Mouse (Mus musculus) lung, postnatal 0 days (tissue): ENCODE results near the gene Kcnk10. TPM values are rescaled to one million over a fixed set of nuclear protein-coding genes. Genes with fewer than 3 reads are reported as not detected.

Experiments used
- ATAC-seq: fragments of 200-750 bp; cut with Nextera tagmentation; 2 replicates; pipeline ENCODE4 v1.8.0; 2017; ENCODE audit warnings: moderate library complexity
- DNase-seq: peaks from one replicate; pipeline ENCODE4 v3.0.0-alpha.2; 2016; ENCODE audit warnings: low spot score
- H3K27ac ChIP-seq: fragments of 300-500 bp; sonication (generic); 2 replicates; pipeline ENCODE4 v1.5.1; 2014; ENCODE audit warnings: antibody characterized with exemption, mild to moderate bottlenecking, low read length, mixed read lengths
- H3K27me3 ChIP-seq: fragments of 300-500 bp; sonication (generic); replicated peaks from 2 replicates; pipeline ENCODE4 v1.6.1; 2014; ENCODE audit warnings: low read length, mixed read lengths; ENCODE audit not compliant: insufficient read depth
- H3K36me3 ChIP-seq: fragments of 300-500 bp; sonication (generic); 2 replicates; pipeline ENCODE4 v1.6.1; 2014; ENCODE audit warnings: low read length, mixed read lengths; ENCODE audit not compliant: insufficient read depth
- H3K4me1 ChIP-seq: fragments of 300-500 bp; sonication (generic); 2 replicates; pipeline ENCODE4 v1.6.1; 2014; ENCODE audit warnings: antibody characterized with exemption, low read depth, low read length, mixed read lengths; ENCODE audit not compliant: insufficient read depth
- H3K4me2 ChIP-seq: fragments of 300-500 bp; sonication (generic); replicated peaks from 2 replicates; pipeline ENCODE4 v1.6.1; 2014; ENCODE audit warnings: low read depth, mild to moderate bottlenecking, low read length, moderate library complexity, mixed read lengths
- H3K4me3 ChIP-seq: fragments of 300-500 bp; sonication (generic); 2 replicates; pipeline ENCODE4 v1.5.1; 2014; ENCODE audit warnings: low read depth, low read length
- H3K9ac ChIP-seq: fragments of 300-500 bp; sonication (generic); replicated peaks from 2 replicates; pipeline ENCODE4 v1.6.1; 2014; ENCODE audit warnings: low read depth, mild to moderate bottlenecking
- H3K9me3 ChIP-seq: fragments of 300-500 bp; sonication (generic); 2 replicates; pipeline ENCODE4 v1.6.1; 2016; ENCODE audit warnings: low read length, mixed read lengths
- CTCF ChIP-seq: IDR thresholded peaks from 2 replicates; pipeline ENCODE4 v1.5.1; 2016; ENCODE audit warnings: antibody characterized with exemption, mild to moderate bottlenecking
- EP300 ChIP-seq: IDR thresholded peaks from 2 replicates; pipeline ENCODE4 v1.6.1; 2016; ENCODE audit warnings: antibody characterized with exemption, mild to moderate bottlenecking, control low read depth
- WGBS: fragments of 180-500 bp; shearing (Covaris S2); extraction: QIAGEN DNeasy Blood & Tissue Kit; methylation state at CpG from one replicate; pipeline ENCODE4 v1.1.7; 2014; 5-methylcytosine and 5-hydroxymethylcytosine counted together
- polyA plus RNA-seq: library from polyadenylated mRNA; unstranded; fragments of >200 nt; fragmentation: Nextera tagmentation; extraction: Ambion mirVana; gene quantifications from 2 replicates; pipeline ENCODE4 v1.2.1, GENCODE M21; 2015

Gene Kcnk10
- polyA plus RNA-seq, 1 experiment from 2014 or later: 0.06 TPM

GRCm38 (mm10) chr12:98406076-98406475 lies 172.0 kb downstream of the Kcnk10 start:
- Histone ChIP-seq H3K4me3 (no peak overlapping the region), H3K36me3 (no peaks in the 10 kb centered on the region), H3K27ac (no peak overlapping the region), H3K9me3 (no peaks in the 10 kb centered on the region), H3K4me2 (no peak overlapping the region), H3K27me3 (no peaks in the 10 kb centered on the region), H3K9ac (no peak overlapping the region), H3K4me1 (no peaks in the 10 kb centered on the region)
- 25% methylated on average over 4 of the region's 4 CpGs for WGBS
- DNase-seq (no peak), ATAC-seq (no peak)
- TF ChIP-seq CTCF: no peak
- no peak for TF ChIP-seq EP300

- Histone ChIP-seq H3K36me3 (no peaks in the 10 kb centered on the region), H3K27me3 (no peaks in the 10 kb centered on the region), H3K27ac (no peak overlapping the region), H3K4me3 (no peak overlapping the region), H3K4me2 (no peak overlapping the region), H3K4me1 (no peaks in the 10 kb centered on the region), H3K9ac (no peak overlapping the region), H3K9me3 (no peaks in the 10 kb centered on the region)
- no peak for TF ChIP-seq EP300
- TF ChIP-seq CTCF: no peak
- DNase-seq: no peak
- ATAC-seq: no peak
- 43% methylated on average over 4 of the region's 4 CpGs for WGBS
These were observed 181.5 kb downstream of the Kcnk10 start for GRCm38 (mm10) chr12:98396586-98396985.

GRCm38 (mm10) chr12:98394115-98394514 lies 184.0 kb downstream of the Kcnk10 start:
- no peak overlapping the region for H3K4me3 ChIP-seq
- H3K36me3 ChIP-seq: no peaks in the 10 kb centered on the region
- no peaks in the 10 kb centered on the region for H3K9me3 ChIP-seq
- H3K4me2 ChIP-seq: no peak overlapping the region
- no peak for DNase-seq
- H3K27ac ChIP-seq: no peak overlapping the region
- no peak overlapping the region for H3K9ac ChIP-seq
- TF ChIP-seq EP300: no peak
- no peak for TF ChIP-seq CTCF
- 85% methylated on average over 5 of the region's 5 CpGs for WGBS
- no peaks in the 10 kb centered on the region for H3K4me1 ChIP-seq
- no peaks in the 10 kb centered on the region for H3K27me3 ChIP-seq
- no peak for ATAC-seq

- ATAC-seq (peak; percentile 12; the same call in 1 of the 2 replicates), DNase-seq (peak; percentile 14)
- WGBS: 64% methylated on average over 5 of the region's 5 CpGs
- no peak overlapping the region for H3K9ac ChIP-seq
- no peaks in the 10 kb centered on the region for H3K27me3 ChIP-seq
- no peak overlapping the region for H3K4me3 ChIP-seq
- H3K9me3 ChIP-seq: no peaks in the 10 kb centered on the region
- H3K36me3 ChIP-seq: no peaks in the 10 kb centered on the region
- no peak overlapping the region for H3K27ac ChIP-seq
- no peak overlapping the region for H3K4me2 ChIP-seq
- no peak for TF ChIP-seq CTCF
- no peak for TF ChIP-seq EP300
- no peaks in the 10 kb centered on the region for H3K4me1 ChIP-seq
These were observed 186.8 kb downstream of the Kcnk10 start for GRCm38 (mm10) chr12:98391347-98391746.

GRCm38 (mm10) chr12:98389618-98390017 lies 188.5 kb downstream of the Kcnk10 start:
- no peaks in the 10 kb centered on the region for H3K9me3 ChIP-seq
- H3K36me3 ChIP-seq: no peaks in the 10 kb centered on the region
- H3K4me1 ChIP-seq: no peaks in the 10 kb centered on the region
- no peaks in the 10 kb centered on the region for H3K27me3 ChIP-seq
- TF ChIP-seq CTCF (no peak), EP300 (no peak)
- no peak overlapping the region for H3K4me2 ChIP-seq
- ATAC-seq: no peak
- H3K9ac ChIP-seq: no peak overlapping the region
- WGBS: 88% methylated on average over 4 of the region's 4 CpGs
- H3K4me3 ChIP-seq: no peak overlapping the region
- H3K27ac ChIP-seq: no peak overlapping the region
- no peak for DNase-seq

Other genes with a start within 250 kb of the Kcnk10 start
- gene Spata7, start 49.8 kb upstream of the Kcnk10 start, polyA plus RNA-seq: 6.2 and 6.7 TPM in 2 replicates
- gene Ptpn21, start 159.1 kb upstream of the Kcnk10 start, polyA plus RNA-seq: 10.0 and 10.3 TPM in 2 replicates
- gene Zc3h14, start 168.7 kb upstream of the Kcnk10 start, polyA plus RNA-seq: 61.7 and 64.5 TPM in 2 replicates